Mouse (Mus musculus): ENCODE measurements around the gene Rad51ap2.

Rad51ap2 gene

DNA sequence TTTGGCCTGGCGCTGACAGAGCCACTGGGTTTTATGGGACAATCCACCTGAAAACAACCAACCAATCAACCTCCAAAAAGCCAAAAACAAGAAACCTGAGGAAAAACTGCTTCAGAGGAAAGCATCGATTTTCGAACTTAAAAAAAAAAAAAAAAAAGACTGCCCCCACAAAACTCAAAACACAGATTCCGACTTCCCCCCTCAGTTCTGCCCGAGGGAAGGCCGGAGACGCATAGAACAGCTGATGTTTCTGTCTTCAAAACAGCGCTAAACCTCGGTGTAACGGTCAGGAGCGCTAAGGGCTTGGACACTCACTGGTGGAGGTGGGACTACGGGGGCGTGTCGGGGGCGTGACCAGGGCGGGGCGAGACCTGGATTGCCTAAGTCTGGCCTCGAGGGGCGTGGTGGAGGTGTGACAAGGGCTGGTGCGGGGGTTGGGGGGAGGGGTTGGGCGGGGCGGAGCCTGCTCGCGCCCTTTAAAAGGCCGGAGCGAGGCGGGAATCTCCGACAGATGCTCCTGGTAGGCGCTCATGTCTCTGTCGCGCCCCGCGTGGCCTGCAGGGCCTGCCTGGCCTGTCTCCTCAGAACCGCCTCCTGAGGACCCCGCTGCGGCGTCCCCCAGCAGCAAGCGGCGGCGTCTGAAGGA is at the start of gene Rad51ap2:
Gene Rad51ap2, plus strand, starts transcription at position 531 of the 646 bp plus-strand sequence.
- no peak for TF ChIP-seq GATA4 (IDR thresholded peaks at IDR 0.05; ENCODE audit: insufficient replicate concordance, low read length)

DNA sequence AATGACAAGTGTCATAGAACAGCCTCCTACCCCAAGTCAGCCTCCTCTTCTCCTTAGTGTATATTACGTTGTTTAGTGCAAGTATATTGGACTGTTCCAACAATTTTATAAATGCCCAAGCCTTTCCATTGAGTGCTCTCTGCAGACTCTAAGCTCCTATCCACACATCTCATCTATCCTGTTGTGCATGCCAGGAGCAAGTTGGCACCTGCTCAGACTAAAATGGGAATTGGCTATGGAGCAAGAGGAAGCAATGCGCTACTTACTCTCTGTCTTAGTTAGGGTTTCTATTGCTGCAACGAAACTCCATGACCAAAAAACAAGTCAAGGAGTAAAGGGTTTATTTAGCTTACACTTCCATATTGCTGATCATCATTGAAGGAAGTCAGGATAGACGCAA is 48.2 kb upstream of the Rad51ap2 start:
- no peak for TF ChIP-seq GATA4 (IDR thresholded peaks at IDR 0.05; ENCODE audit: insufficient replicate concordance, low read length)

DNA sequence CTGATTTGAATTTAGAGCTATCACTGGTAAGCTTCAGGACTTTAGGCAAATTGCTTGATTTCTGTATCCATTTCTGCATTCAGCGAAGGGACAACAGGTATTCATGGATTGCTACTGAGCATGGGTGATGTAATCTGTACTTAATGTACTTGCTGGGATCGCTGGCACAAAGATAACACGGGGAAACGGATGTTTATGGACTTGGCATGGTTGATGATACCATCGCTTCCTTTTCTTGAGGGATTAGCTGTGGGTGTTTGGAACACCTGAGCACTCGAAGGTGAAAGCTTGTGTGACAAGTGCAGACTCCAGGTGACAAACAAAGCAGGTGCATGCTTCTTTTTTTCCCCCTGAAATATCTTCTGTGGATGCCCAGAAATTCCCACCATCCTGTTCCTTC is 37.8 kb upstream of the Rad51ap2 start:
- no peak for TF ChIP-seq GATA4 (IDR thresholded peaks at IDR 0.05; ENCODE audit: insufficient replicate concordance, low read length)

DNA sequence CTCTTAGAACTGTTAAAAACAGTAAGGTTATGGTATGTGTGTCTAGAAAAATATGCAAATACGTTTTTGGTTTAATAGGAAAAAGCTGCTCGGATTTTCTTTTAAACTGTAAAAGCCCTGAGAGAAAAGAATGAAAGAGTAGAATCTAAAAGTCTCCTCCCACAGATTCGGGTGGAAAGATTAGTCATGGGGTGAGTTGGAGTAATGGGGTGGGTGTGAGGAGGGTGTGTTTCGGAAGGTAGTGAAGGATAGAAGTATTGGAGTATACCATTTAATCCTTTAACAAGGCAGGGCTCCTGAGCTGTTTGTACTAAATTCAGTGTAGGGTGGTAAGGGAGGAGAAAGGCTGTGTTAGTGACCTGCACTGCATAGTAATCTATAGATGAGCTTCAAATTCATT is 28.5 kb upstream of the Rad51ap2 start:
- no peak for TF ChIP-seq GATA4 (IDR thresholded peaks at IDR 0.05; ENCODE audit: insufficient replicate concordance, low read length)

DNA sequence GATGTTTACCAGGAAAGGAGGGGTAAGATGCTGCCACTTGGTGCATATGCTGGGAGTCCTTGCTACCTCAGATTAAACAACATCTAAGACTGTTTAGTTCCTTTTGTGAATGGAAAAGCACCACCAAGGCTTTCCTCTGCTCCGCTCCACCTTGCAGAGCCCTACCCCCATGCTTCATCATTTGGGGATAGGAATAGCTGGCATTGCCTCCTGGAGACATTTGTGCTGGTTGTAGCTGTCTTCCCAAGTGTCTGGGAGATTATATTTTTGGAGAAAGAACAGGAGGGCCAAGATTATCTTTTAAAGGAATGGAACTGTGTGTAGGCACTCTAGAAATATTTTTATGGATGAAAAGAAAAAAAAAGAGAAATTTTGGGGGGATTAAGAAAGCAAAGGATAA is 22.8 kb upstream of the Rad51ap2 start:
- TF ChIP-seq GATA4 (IDR thresholded peaks at IDR 0.05; ENCODE audit: insufficient replicate concordance, low read length) = no peak

DNA sequence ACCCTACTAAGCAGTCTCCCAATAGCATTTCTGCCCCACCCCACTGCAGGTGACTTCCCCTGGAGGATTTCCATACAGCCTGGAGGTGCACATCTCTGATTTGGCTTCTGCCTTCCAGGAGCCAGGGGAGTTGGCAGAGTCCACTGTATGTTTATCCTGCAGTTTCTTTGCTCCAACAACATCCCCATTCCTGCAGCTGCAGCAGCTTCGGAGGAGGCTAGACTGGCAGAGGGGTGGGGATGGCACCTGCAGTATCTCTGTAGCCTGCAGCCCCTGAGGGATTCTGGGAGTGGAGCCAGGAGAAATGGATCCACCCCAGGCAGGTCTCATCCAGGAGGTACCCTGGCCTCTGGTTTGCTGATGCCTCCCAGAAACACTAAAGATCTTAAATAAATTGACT is 22.2 kb upstream of the Rad51ap2 start:
- no peak for TF ChIP-seq GATA4 (IDR thresholded peaks at IDR 0.05; ENCODE audit: insufficient replicate concordance, low read length)

DNA sequence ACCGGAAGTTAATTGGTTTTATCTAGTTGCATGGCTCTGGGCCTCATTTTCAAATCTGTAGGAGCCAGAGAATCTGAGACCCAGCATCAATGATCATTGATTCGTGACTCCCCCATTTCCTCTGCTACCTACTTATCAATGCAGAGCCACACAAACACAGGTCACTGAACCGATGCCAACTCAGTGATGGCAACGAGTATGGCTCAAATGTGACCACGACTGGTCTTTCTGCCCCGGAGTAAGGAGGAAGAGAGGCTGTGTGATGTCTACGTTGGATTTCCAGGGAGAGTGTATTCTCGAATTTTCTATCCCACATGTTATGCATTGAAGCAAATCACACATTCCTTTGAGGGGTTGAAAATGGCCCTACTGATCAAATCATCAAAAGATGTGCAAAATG is 21.4 kb upstream of the Rad51ap2 start:
- TF ChIP-seq GATA4 (IDR thresholded peaks at IDR 0.05; ENCODE audit: insufficient replicate concordance, low read length) = no peak

DNA sequence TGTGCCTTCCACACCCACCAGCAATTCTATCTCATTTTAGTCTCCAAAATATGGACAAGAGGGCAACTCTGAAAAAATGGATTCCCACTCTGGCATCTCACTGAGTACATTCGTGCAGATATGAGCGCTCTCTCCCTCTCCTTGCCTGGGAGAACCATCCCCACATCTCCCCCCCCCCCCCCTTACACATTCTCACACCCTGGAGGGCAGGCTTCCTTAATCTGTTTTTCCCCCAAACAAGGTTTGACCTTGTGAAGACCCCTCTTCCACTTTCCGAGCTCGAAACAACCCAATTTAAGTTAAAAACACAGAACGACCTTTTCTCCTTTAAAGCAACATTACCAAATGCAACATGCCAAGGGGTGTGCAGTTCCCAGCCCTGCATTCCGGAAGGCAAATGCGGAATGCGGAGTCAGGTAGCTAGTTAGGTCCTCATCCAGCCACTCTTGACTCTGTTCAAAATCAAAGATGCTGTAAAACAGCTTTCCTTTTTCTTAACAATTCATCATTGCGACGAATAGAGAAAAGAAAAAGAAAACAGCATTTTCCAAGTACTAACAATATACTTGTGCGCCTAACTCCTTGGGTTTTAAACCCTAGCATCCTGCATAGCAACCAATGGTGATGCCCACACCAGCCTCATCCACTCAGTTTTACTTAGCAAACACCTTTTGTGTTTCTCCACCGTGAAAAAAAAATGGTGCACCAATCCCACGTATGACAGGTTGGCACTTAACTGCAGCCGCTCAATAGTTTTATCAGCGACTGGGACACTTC is 20.4 kb upstream of the Rad51ap2 start:
- TF ChIP-seq GATA4 (IDR thresholded peaks at IDR 0.05; ENCODE audit: insufficient replicate concordance, low read length) = no peak

DNA sequence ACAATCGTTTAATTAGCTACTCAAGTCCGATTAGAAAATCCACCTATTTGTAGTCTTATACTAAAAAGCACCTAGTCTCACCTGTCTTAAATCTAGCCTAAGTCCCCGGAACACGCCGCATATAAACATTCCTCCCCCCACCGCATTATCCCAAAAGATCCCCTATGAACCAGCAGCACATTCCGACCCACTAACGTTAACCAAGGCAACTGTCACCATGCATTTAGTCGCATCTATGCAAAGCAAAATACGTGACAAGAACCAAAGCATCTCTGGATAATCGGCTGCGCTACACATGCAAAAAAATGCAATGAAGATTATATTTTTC is 19.9 kb upstream of the Rad51ap2 start:
- TF ChIP-seq GATA4 (IDR thresholded peaks at IDR 0.05; ENCODE audit: insufficient replicate concordance, low read length) = no peak

DNA sequence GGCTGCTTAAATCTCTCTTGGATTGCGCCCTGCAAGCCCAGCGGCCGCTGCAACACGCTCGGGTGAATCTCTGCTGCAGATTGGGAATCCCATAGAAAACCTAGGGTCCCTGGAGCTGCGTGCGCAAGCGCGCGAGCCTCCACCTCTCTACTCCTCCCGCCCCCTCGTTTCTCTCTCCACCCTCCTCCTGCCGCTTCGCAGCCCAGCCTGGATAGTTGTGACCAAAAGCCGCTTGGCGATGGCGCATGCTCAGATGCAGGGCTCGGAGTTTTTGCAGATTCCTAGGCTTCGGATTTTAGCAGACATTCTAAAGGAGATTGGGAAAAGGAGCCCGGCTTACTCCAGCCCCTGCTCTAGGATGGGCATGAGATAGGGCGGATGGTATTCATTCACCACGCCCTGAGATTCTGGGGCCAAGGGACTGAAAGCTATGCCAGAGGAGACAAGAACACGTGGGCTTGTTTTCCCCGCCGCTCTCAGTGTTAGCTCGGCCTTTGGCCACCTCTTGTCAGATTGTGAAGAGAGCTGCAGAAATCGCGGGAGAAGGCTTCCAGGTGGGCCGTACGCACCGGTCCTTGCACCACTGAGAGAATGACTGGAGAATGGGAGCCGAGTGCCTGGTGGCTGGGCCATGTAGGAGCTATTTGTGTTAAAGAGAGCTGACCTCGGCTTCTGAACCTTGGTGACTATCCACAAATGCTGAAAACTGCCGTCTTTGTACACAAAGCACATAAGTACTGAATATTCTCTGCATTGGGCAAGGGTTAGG is 19.2 kb upstream of the Rad51ap2 start, which contains the start of gene Vsnl1:
Gene Vsnl1, minus strand, starts transcription at position 117 of the 769 bp plus-strand sequence.
- no peak for TF ChIP-seq GATA4 (IDR thresholded peaks at IDR 0.05; ENCODE audit: insufficient replicate concordance, low read length)

DNA sequence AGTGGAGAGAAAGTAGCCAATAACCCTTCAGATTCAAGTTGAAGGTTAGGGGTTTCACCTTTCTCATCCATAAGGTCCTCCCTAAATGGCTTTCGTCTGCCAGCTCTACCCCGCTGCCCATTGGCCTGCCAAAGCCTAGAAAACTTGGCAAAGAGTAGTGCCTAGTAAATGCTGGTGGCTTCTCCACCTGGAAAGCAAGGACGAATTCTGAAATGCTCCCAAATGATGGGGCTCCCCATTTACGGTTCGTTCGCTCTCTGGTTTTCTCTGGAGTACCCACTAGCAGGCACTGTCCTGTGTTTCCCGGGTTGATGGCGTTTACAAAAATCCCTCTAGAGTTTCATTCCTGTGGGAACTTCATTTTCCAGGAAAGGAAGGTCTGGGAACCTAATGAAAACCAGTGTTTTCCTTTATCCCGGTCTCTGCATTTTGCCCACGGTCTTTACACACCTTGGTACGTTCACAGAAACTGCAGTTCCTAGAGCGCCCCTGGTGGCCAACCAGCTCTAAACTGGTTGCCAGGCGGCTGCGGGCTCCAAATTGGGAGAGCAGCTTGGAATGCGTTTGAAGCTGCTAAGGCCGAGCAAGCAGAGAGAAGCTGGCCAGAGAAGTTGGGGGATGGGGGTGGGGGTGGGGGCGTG is 18.5 kb upstream of the Rad51ap2 start:
- TF ChIP-seq GATA4 (IDR thresholded peaks at IDR 0.05; ENCODE audit: insufficient replicate concordance, low read length) = no peak

DNA sequence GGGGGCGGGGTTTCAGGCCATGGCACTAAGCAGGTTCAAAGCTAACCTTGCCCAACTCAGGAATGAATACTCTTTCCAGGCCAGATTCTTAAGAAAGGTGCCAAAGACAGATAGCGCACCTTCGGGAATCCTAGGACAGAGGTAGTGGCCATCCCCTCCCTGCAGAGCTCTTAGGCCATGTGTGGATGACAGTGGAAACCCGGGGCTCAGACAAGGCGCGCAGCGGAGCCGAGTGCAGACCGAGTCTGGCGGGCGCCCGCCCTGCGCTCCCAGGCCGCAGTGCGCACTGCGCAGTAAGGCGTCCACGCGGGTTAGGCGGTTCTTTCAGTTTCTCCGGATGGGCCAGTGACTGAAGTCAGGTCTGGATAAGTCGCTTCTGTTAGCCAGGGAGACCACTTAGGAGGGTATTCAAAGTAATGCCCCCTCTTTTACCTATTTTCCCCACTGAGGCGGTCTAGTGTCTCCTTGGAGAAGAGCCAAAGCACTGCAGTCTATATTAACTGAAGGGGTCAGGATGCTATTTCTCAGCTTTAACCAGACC is 17.9 kb upstream of the Rad51ap2 start:
- no peak for TF ChIP-seq GATA4 (IDR thresholded peaks at IDR 0.05; ENCODE audit: insufficient replicate concordance, low read length)

DNA sequence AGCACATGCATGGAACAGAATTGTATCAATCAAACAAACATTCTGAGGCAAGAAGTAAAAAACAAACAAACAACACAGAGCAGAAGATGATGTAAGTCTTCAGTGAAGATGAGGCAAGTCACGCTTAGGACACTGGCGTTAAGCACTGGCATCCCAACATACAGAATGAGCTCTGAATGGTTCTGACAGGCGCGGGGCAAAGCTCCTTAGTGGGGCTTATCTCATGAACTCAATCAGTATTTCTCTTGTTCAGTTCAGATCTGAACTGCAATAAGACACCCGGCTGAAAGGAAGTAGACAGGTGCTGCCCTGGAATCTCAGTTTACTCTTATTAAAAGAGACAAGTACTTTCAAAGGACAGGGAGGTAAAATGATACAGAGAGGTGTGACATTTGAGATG is 1.7 kb upstream of the Rad51ap2 start:
- TF ChIP-seq GATA4 (IDR thresholded peaks at IDR 0.05; ENCODE audit: insufficient replicate concordance, low read length) = no peak

DNA sequence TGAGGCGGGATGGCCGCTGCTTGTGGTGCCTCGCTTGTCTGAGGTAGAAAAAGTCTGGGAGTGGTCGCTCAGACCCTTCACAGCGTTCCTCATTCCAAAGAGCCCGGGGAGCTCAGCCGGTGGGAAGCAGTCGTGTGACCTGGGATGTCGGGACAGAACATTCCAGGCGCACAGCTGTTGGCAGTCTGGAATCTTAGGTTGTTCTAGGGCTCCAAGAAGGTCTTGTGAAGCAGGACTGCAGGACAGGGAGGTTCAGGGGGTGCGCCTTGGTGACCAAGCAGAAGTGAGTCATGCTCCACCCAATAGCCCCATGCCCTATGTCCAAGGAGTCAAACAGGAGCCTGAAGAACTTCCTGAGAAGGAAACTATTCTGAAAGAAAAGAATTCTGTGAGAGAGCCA is 334 bp downstream of the Rad51ap2 start:
- no peak for TF ChIP-seq GATA4 (IDR thresholded peaks at IDR 0.05; ENCODE audit: insufficient replicate concordance, low read length)

DNA sequence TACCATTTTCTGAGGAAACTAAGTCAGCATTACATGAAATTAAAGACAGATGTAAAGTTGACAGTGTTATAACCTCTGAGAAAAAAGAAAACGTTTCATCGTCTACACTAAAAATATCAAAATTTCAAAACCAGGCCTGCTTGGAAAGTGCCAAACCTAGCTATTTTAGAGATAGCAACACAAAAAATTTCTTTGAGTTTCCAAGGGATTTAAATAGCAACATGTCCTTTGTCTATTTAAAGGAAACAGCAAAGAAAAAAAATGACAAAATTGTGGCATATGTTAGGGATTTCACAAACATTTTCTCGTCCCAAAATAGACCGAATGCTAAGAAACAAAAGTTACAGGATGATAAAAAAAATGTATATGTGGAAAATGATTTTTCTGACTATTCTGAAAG is 753 bp downstream of the Rad51ap2 start:
- no peak for TF ChIP-seq GATA4 (IDR thresholded peaks at IDR 0.05; ENCODE audit: insufficient replicate concordance, low read length)

Data from liver, adult (tissue).